Mouse (Mus musculus) midbrain, embryonic 11.5 days (tissue): Measurements from ENCODE around the gene Ccpg1os. TPM values are rescaled to one million over a fixed set of nuclear protein-coding genes. Genes with fewer than 3 reads are reported as not detected.

Experiments used
- ATAC-seq: fragments of 200-750 bp; cut with Nextera tagmentation; 2 replicates; pipeline ENCODE4 v1.8.0; 2017; ENCODE audit warnings: moderate TSS enrichment, moderate library complexity; ENCODE audit not compliant: low FRiP score
- DNase-seq: peaks from one replicate; pipeline ENCODE4 v3.0.0; 2015; ENCODE audit warnings: low spot score; ENCODE audit errors: missing footprints
- H3K27ac ChIP-seq: fragments of 300-500 bp; sonication (generic); 2 replicates; pipeline ENCODE4 v1.5.1; 2014; ENCODE audit warnings: low read depth, low read length
- H3K27me3 ChIP-seq: fragments of 300-500 bp; sonication (generic); 2 replicates; pipeline ENCODE4 v1.6.1; 2014; ENCODE audit warnings: mild to moderate bottlenecking, low read length, moderate library complexity, mixed read lengths; ENCODE audit not compliant: control insufficient read depth, insufficient read depth
- H3K36me3 ChIP-seq: fragments of 300-500 bp; sonication (generic); 2 replicates; pipeline ENCODE4 v1.6.1; 2014; ENCODE audit warnings: mild to moderate bottlenecking, low read length, moderate library complexity, mixed read lengths; ENCODE audit not compliant: control insufficient read depth, insufficient read depth
- H3K4me1 ChIP-seq: fragments of 300-500 bp; sonication (generic); 2 replicates; pipeline ENCODE4 v1.6.1; 2014; ENCODE audit warnings: low read length; ENCODE audit not compliant: control insufficient read depth, insufficient read depth
- H3K4me2 ChIP-seq: fragments of 300-500 bp; sonication (generic); 2 replicates; pipeline ENCODE4 v1.6.1; 2014; ENCODE audit warnings: mild to moderate bottlenecking, moderate library complexity
- H3K4me3 ChIP-seq: fragments of 300-500 bp; sonication (generic); 2 replicates; pipeline ENCODE4 v1.5.1; 2014; ENCODE audit warnings: low read depth, low read length
- H3K9ac ChIP-seq: fragments of 300-500 bp; sonication (generic); 2 replicates; pipeline ENCODE4 v1.6.1; 2014; ENCODE audit warnings: low read length
- H3K9me3 ChIP-seq: fragments of 300-500 bp; sonication (generic); 2 replicates; pipeline ENCODE4 v1.6.1; 2016; ENCODE audit warnings: low read length; ENCODE audit not compliant: control insufficient read depth
- WGBS: fragments of 180-500 bp; shearing (Covaris S2); extraction: QIAGEN DNeasy Blood & Tissue Kit; methylation state at CpG from one replicate; pipeline ENCODE4 v1.1.7; 2014; 5-methylcytosine and 5-hydroxymethylcytosine counted together
- microRNA-seq: library from miRNA; unstranded; fragments of <30 nt; microRNA quantifications from one replicate; pipeline ENCODE4, GENCODE M21; 2017
- polyA plus RNA-seq: library from polyadenylated mRNA; unstranded; fragments of >200 nt; fragmentation: Nextera tagmentation; extraction: Ambion mirVana; gene quantifications from 2 replicates; pipeline ENCODE4 v1.2.1, GENCODE M21; 2014

Ccpg1os gene
- polyA plus RNA-seq, 1 experiment from 2014 or later: 22.4 TPM

DNA sequence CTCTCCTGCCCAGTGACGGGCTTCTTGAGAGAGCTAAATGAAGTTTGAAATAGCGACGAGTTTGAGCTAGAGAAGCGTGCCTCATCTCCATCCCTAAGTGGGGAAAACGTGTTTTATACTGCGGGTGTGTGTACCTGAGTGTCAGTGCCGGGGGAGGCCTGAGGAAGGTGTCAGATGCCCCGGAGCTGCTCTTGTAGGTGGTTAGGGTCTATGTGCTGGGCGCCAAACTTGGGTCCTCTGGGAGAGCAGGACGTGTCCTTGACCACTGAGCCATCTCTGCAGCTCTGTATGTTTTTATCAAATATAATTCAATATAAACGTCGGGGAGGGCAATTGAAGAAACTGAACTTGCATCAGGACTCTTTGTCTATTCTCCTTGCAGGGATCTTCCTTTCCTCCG lies 40.9 kb downstream of the Ccpg1os start:
- Histone ChIP-seq H3K9me3 (peaks cover 6% of the 10 kb centered on the region; the same call in 1 of the 2 replicates), H3K9ac (no peak overlapping the region), H3K4me3 (no peak overlapping the region), H3K27me3 (no peaks in the 10 kb centered on the region), H3K4me1 (no peaks in the 10 kb centered on the region), H3K27ac (no peak overlapping the region), H3K36me3 (peaks cover 14% of the 10 kb centered on the region; the same call in 1 of the 2 replicates), H3K4me2 (no peak overlapping the region)
- 87% methylated on average over 13 of the region's 13 CpGs for WGBS
- ATAC-seq: no peak
- DNase-seq: peak; percentile 60

DNA sequence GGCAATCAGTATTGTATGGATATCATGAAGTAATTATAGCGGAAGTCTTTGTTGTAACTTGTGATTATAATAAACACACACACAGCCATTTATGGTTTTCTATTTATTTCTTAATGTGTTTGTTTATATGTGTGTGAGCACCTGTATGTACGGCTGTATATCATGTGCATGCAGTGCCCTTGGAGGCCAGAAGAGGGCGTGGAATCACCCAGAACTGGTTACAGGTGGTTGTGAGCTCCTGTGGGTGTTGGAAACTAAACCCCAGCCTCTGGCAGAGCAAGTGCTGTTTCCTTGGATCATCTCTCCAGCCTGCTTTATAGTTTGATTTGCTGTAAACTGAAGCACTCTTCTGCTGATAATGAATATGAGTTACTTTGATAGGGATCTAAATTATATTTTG lies 41.8 kb downstream of the Ccpg1os start:
- DNase-seq (peak; percentile 21), ATAC-seq (no peak)
- H3K9ac ChIP-seq: no peak overlapping the region
- 64% methylated on average over 3 of the region's 3 CpGs for WGBS
- H3K9me3 ChIP-seq: peaks cover 6% of the 10 kb centered on the region; the same call in 1 of the 2 replicates
- H3K27ac ChIP-seq: no peak overlapping the region
- H3K4me1 ChIP-seq: no peaks in the 10 kb centered on the region
- peaks cover 14% of the 10 kb centered on the region; the same call in 1 of the 2 replicates for H3K36me3 ChIP-seq
- H3K4me2 ChIP-seq: no peak overlapping the region
- no peaks in the 10 kb centered on the region for H3K27me3 ChIP-seq
- H3K4me3 ChIP-seq: no peak overlapping the region

DNA sequence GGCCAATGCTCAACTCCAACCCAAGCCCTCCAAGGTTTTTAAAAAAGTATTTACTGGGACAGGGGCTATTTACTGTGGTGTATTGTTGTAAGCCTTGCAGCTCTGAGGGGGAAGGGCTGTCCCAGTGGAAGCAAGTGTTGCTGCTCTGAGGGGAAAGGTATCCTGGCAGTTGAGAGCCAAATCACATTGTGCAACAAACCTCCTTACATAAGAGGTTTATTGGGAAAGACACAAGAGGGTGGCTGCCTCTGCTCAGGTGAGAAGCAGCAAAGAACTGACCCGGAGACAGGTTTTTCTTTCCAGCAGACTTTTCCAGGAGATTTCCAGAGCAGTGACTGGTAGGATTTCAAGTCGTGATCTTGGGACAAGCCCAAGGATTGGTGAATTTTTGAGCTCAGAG lies 48.9 kb downstream of the Ccpg1os start:
- 75% methylated on average over 2 of the region's 2 CpGs for whole genome bisulfite sequencing
- H3K9me3 ChIP-seq: no peaks in the 10 kb centered on the region
- H3K4me3 ChIP-seq: no peak overlapping the region
- DNase-seq: no peak
- H3K4me2 ChIP-seq: no peak overlapping the region
- no peaks in the 10 kb centered on the region for H3K36me3 ChIP-seq
- ATAC-seq: no peak
- no peaks in the 10 kb centered on the region for H3K27me3 ChIP-seq
- H3K27ac ChIP-seq: no peak overlapping the region
- H3K9ac ChIP-seq: no peak overlapping the region
- no peaks in the 10 kb centered on the region for H3K4me1 ChIP-seq

DNA sequence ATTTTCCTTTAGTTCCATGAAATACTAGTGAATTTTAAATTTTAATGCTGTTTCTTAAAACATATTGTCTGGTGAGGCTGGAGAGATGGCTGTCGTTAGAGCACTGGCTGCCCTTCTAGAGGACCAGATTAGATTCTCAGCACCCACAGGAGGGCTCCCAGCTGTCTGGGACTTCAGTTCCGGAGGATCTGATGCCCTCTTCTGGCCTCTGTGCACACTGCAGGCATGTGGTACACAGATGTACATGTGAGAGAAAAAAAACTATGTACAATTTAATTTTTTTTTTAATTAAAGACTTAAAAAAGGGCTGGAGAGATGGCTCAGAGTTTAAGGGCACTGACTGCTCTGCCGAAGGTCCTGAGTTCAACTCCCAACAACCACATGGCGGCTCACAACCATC lies 49.9 kb downstream of the Ccpg1os start:
- H3K27me3 ChIP-seq: no peaks in the 10 kb centered on the region

DNA sequence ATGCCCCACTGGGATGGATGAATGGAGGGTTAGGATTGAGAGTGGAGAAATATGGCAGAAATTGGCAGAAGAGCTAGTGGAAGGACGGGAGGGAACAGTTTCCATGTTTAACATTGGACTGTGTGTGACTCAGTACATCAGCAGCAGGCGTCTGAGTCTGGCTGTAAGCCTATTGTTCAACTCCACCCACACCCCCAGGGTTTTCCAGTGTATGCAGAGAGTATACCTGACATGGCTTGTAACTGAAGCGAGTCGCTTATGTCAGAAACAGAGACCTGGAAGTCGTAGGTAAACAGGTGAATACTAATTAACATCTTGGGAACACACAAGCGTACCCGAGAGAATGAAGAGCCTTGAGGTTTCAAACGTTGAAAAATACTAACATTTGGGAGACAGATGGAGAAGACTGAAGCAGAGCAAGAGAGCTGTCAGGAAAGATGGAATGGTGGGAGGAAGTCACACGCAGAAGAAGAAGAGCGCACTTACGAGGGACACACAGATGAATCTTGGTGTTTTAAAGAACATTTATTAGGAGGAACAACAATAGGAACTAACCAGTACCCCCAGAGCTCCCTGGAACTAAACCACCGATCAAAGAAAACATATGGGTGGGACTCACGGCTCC lies 53.9 kb downstream of the Ccpg1os start:
- 83% methylated on average over 13 of the region's 13 CpGs for WGBS
- H3K4me3 ChIP-seq: no peak overlapping the region
- H3K9me3 ChIP-seq: no peaks in the 10 kb centered on the region
- no peak overlapping the region for H3K27ac ChIP-seq
- no peak for DNase-seq
- H3K27me3 ChIP-seq: no peaks in the 10 kb centered on the region
- H3K4me2 ChIP-seq: no peak overlapping the region
- H3K36me3 ChIP-seq: no peaks in the 10 kb centered on the region
- no peak for ATAC-seq
- peaks cover 6% of the 10 kb centered on the region; the same call in 1 of the 2 replicates for H3K4me1 ChIP-seq
- no peak overlapping the region for H3K9ac ChIP-seq

More for the DNA sequence above, 49.9 kb downstream of the Ccpg1os start:
- DNase-seq: no peak
- Histone ChIP-seq H3K9ac (no peak overlapping the region), H3K27ac (no peak overlapping the region), H3K36me3 (no peaks in the 10 kb centered on the region), H3K4me3 (no peak overlapping the region), H3K4me1 (no peaks in the 10 kb centered on the region), H3K4me2 (no peak overlapping the region), H3K9me3 (no peaks in the 10 kb centered on the region)
- ATAC-seq: no peak
- WGBS: 87% methylated on average over 4 of the region's 4 CpGs

Small RNA genes lying within 50 kb of the gene (microRNA-seq; reads per million reads assigned to microRNA genes)
- gene Gm27353: not detected

Other genes starting within 250 kb of the Ccpg1os start
- gene Prtg, start 178.5 kb downstream of the Ccpg1os start, polyA plus RNA-seq: 5.1 and 6.2 TPM in 2 replicates
- 10.1 and 10.8 TPM in 2 replicates for gene Pygo1, start 59.7 kb downstream of the Ccpg1os start, polyA plus RNA-seq
- gene Dyx1c1, start 26.6 kb downstream of the Ccpg1os start, polyA plus RNA-seq: 2.2 and 2.6 TPM in 2 replicates
- gene Gm44503, start 26.5 kb downstream of the Ccpg1os start, polyA plus RNA-seq: not detected in 2 replicates
- 24.9 and 26.9 TPM in 2 replicates for gene Ccpg1, start within 50 bp of the Ccpg1os start, polyA plus RNA-seq
- 18.3 and 19.0 TPM in 2 replicates for gene Pigb, start 55.0 kb upstream of the Ccpg1os start, polyA plus RNA-seq
- gene Rab27a, start 59.5 kb upstream of the Ccpg1os start, polyA plus RNA-seq: 0.52 and 0.55 TPM in 2 replicates
- not detected in 2 replicates for gene Khdc3, start 116.5 kb upstream of the Ccpg1os start, polyA plus RNA-seq
- not detected in 2 replicates for gene Gm20509, start 117.1 kb upstream of the Ccpg1os start, polyA plus RNA-seq
- gene Rsl24d1, start 128.0 kb upstream of the Ccpg1os start, polyA plus RNA-seq: 172 and 184 TPM in 2 replicates